Mouse (Mus musculus) kidney, postnatal 0 days (tissue): ENCODE results near the gene Cpm. TPM values are rescaled to one million over a fixed set of nuclear protein-coding genes. Genes with fewer than 3 reads are reported as not detected.
A peak's percentile ranks its signal among the peaks of the same experiment; 100 is the strongest.

Experiments used
- ATAC-seq: fragments of 200-750 bp; cut with Nextera tagmentation; replicated peaks from 2 replicates; pipeline ENCODE4 v1.8.0; 2017; ENCODE audit warnings: low read depth, moderate number of reproducible peaks, moderate TSS enrichment, moderate library complexity; ENCODE audit not compliant: low FRiP score
- DNase-seq: peaks from one replicate; pipeline ENCODE4 v3.0.0-alpha.2; 2016; ENCODE audit warnings: low spot score
- H3K27ac ChIP-seq: fragments of 300-500 bp; sonication (generic); 2 replicates; pipeline ENCODE4 v1.5.1; 2014; ENCODE audit warnings: mild to moderate bottlenecking
- H3K27me3 ChIP-seq: fragments of 300-500 bp; sonication (generic); 2 replicates; pipeline ENCODE4 v1.6.1; 2014; ENCODE audit warnings: low read length, mixed read lengths; ENCODE audit not compliant: insufficient read depth
- H3K36me3 ChIP-seq: fragments of 300-500 bp; sonication (generic); 2 replicates; pipeline ENCODE4 v1.6.1; 2014; ENCODE audit warnings: low read length, mixed read lengths; ENCODE audit not compliant: insufficient read depth
- H3K4me1 ChIP-seq: fragments of 300-500 bp; sonication (generic); replicated peaks from 2 replicates; pipeline ENCODE4 v1.6.1; 2014; ENCODE audit warnings: antibody characterized with exemption, low read length, mixed read lengths; ENCODE audit not compliant: insufficient read depth
- H3K4me2 ChIP-seq: fragments of 300-500 bp; sonication (generic); 2 replicates; pipeline ENCODE4 v1.6.1; 2014; ENCODE audit warnings: mild to moderate bottlenecking, low read length, moderate library complexity, mixed read lengths
- H3K4me3 ChIP-seq: fragments of 300-500 bp; sonication (generic); replicated peaks from 2 replicates; pipeline ENCODE4 v1.5.1; 2014; ENCODE audit warnings: low read depth, low read length
- H3K9ac ChIP-seq: fragments of 300-500 bp; sonication (generic); 2 replicates; pipeline ENCODE4 v1.6.1; 2014; ENCODE audit warnings: low read depth, low read length
- H3K9me3 ChIP-seq: fragments of 300-500 bp; sonication (generic); replicated peaks from 2 replicates; pipeline ENCODE4 v1.6.1; 2016; ENCODE audit warnings: low read length, inconsistent platforms, mixed read lengths
- CTCF ChIP-seq: IDR thresholded peaks from 2 replicates; pipeline ENCODE4 v1.5.1; 2016; ENCODE audit warnings: antibody characterized with exemption, low read depth, mild to moderate bottlenecking, moderate library complexity
- WGBS: fragments of 180-500 bp; shearing (Covaris S2); extraction: QIAGEN DNeasy Blood & Tissue Kit; methylation state at CpG from one replicate; pipeline ENCODE4 v1.1.7; 2014; 5-methylcytosine and 5-hydroxymethylcytosine counted together
- polyA plus RNA-seq: library from polyadenylated mRNA; unstranded; fragments of >200 nt; fragmentation: Nextera tagmentation; extraction: Ambion mirVana; gene quantifications from 2 replicates; pipeline ENCODE4 v1.2.1, GENCODE M21; 2015

Gene Cpm
- polyA plus RNA-seq, 1 experiment from 2014 or later: 51.7 TPM

- no peak overlapping the region for H3K9ac ChIP-seq
- 79% methylated on average over 5 of the region's 5 CpGs for WGBS
These were observed 49.1 kb downstream of the Cpm start for GRCm38 (mm10) chr10:117678357-117678756.

GRCm38 (mm10) chr10:117679029-117679686 lies 49.9 kb downstream of the Cpm start:
- H3K4me1 ChIP-seq: no peaks in the 10 kb centered on the region
- H3K4me2 ChIP-seq: no peak overlapping the region
- no peak for TF ChIP-seq CTCF
- no peak overlapping the region for H3K27ac ChIP-seq
- DNase-seq: no peak
- ATAC-seq: no peak
- no peaks in the 10 kb centered on the region for H3K27me3 ChIP-seq
- no peak overlapping the region for H3K4me3 ChIP-seq
- no peak overlapping the region for H3K9ac ChIP-seq
- no peaks in the 10 kb centered on the region for H3K36me3 ChIP-seq
- no peaks in the 10 kb centered on the region for H3K9me3 ChIP-seq
- 79% methylated on average over 5 of the region's 5 CpGs for WGBS

More at GRCm38 (mm10) chr10:117678357-117678756, 49.1 kb downstream of the Cpm start:
- Histone ChIP-seq H3K4me2 (no peak overlapping the region), H3K4me3 (no peak overlapping the region), H3K9me3 (no peaks in the 10 kb centered on the region), H3K27me3 (no peaks in the 10 kb centered on the region), H3K36me3 (no peaks in the 10 kb centered on the region), H3K4me1 (no peaks in the 10 kb centered on the region), H3K27ac (no peak overlapping the region)
- TF ChIP-seq CTCF: no peak
- DNase-seq: no peak
- no peak for ATAC-seq

DNA sequence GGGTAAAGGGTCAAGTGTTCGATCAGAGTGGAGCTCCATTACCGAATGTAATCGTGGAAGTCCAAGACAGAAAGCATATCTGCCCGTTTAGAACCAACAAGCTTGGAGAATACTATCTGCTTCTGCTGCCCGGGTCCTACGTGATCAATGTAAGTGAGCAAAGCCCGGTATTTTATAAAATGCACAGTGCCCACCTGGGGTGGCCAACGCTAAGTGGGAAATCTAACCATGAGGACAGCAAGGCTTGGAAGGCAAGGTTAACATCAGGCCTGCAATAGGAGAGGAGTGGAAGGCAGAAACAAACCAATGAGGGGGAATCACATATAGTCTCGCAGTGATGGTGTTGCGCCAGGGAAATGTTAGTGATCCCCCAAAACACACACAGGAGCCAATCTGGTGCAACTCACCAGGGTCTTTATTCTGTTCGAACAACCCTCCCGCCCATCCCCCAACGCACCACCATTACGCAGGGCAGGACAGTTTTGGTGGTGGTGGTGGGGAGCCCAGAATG lies 50.7 kb downstream of the Cpm start:
- TF ChIP-seq CTCF: no peak
- 92% methylated on average over 14 of the region's 14 CpGs for WGBS
- H3K9me3 ChIP-seq: no peaks in the 10 kb centered on the region
- H3K4me2 ChIP-seq: no peak overlapping the region
- ATAC-seq (no peak), DNase-seq (no peak)
- no peaks in the 10 kb centered on the region for H3K4me1 ChIP-seq
- no peak overlapping the region for H3K4me3 ChIP-seq
- H3K27me3 ChIP-seq: no peaks in the 10 kb centered on the region
- H3K9ac ChIP-seq: no peak overlapping the region
- H3K36me3 ChIP-seq: no peaks in the 10 kb centered on the region
- H3K27ac ChIP-seq: no peak overlapping the region

- H3K27me3 ChIP-seq: no peaks in the 10 kb centered on the region
- no peaks in the 10 kb centered on the region for H3K9me3 ChIP-seq
- ATAC-seq: no peak
- H3K4me2 ChIP-seq: no peak overlapping the region
- no peak for TF ChIP-seq CTCF
- no peak overlapping the region for H3K9ac ChIP-seq
- no peak overlapping the region for H3K4me3 ChIP-seq
- no peak for DNase-seq
- WGBS: 89% methylated on average over 12 of the region's 12 CpGs
- no peak overlapping the region for H3K27ac ChIP-seq
- H3K36me3 ChIP-seq: no peaks in the 10 kb centered on the region
- no peaks in the 10 kb centered on the region for H3K4me1 ChIP-seq
These were observed 51.7 kb downstream of the Cpm start for GRCm38 (mm10) chr10:117680868-117681513.

DNA sequence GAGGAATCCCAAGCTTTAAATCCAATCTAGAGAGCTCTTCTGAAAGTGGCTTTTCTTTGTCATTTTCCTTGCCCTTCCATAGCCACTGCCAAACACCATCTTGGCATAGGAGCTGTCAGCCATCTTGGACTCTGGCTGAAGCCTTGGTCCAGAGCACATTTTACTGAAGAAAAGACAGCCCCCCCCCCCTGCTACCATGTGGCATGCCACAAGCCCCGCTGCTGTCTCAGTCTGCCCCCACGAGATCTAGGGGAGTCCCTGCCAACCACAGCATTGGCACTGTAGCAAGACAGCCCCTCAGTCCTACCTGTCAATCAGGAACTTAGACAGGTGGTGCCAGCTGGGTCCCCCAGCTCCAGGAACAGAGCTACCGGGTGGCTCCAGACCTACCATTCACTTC lies 52.2 kb downstream of the Cpm start:
- Histone ChIP-seq H3K9me3 (no peaks in the 10 kb centered on the region), H3K27ac (no peak overlapping the region), H3K36me3 (no peaks in the 10 kb centered on the region), H3K4me1 (no peaks in the 10 kb centered on the region), H3K4me3 (no peak overlapping the region), H3K4me2 (no peak overlapping the region), H3K9ac (no peak overlapping the region), H3K27me3 (no peaks in the 10 kb centered on the region)
- no peak for TF ChIP-seq CTCF
- 84% methylated on average over 3 of the region's 3 CpGs for WGBS
- no peak for DNase-seq
- ATAC-seq: no peak

DNA sequence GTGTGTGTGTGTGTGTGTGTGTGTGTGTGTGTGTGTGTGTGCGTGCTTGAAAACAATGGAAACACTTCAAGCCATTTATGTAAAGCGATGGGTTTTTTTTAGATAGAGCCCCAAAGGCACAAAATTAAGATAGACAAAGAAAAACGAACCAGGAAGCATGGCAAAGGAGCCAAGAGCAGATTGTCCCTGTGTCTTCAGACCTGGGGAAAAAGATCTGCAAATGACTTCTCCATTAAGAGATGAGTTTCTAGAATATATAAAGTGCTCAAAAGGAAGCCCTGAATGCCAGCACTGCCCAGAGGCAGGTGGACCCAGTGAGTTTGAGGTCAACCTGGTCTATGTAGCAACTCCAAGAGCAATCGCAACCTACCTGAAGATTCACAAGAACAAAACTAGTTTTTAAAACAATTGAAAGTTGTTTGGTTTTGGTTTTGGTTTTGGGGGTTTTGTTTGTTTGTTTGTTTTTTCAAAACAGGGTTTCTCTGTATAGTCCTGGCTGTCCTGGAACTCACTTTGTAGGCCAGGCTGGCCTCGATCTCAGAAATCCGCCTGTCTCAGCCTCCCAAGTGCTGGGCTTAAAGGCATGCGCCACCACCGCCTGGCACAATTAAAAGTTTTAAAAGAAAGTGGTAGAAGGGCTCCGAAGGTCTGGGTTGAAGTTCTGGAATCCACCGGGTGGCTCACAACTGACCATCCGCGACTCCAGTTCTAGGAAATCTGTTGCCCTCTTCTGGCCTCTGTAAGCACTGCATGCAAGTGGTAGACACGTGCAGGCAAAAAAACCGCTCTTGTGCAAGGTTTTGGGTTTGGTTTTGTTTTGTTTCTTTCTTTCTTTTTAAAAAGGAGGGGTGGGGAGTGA lies 52.9 kb downstream of the Cpm start:
- Histone ChIP-seq H3K9me3 (no peaks in the 10 kb centered on the region), H3K4me1 (no peaks in the 10 kb centered on the region), H3K4me3 (no peak overlapping the region), H3K4me2 (no peak overlapping the region), H3K36me3 (no peaks in the 10 kb centered on the region), H3K27me3 (no peaks in the 10 kb centered on the region), H3K27ac (no peak overlapping the region), H3K9ac (no peak overlapping the region)
- DNase-seq (peak; percentile 72), ATAC-seq (0 out of 2 replicates have a peak, but pooled peaks have one; percentile 30)
- TF ChIP-seq CTCF: peak; percentile 70
- 71% methylated on average over 14 of the region's 14 CpGs for WGBS
